Mouse (Mus musculus) E14TG2a.4 (cell line): ENCODE data around the gene Kif26b.

ENCODE experiments used
- CTCF ChIP-seq: conservative IDR thresholded peaks from 2 replicates; pipeline ENCODE4 v1.5.1; 2014; ENCODE audit warnings: low read length
- NANOG ChIP-seq: IDR thresholded peaks from 2 replicates; pipeline ENCODE4 v1.6.1; 2014; ENCODE audit warnings: borderline replicate concordance, low read length, mixed read lengths
- POU5F1 ChIP-seq: IDR thresholded peaks from 2 replicates; pipeline ENCODE4 v1.6.1; 2014; ENCODE audit warnings: low read length, borderline replicate concordance

- TF ChIP-seq CTCF, result peak; percentile 63
- TF ChIP-seq NANOG, result no peak
- TF ChIP-seq POU5F1, result no peak
Measured at GRCm38 (mm10) chr1:178560043-178560442, 31.1 kb downstream of the Kif26b start.
